Mouse (Mus musculus) forebrain, embryonic 12.5 days (tissue): ENCODE results near the gene Vmn2r109. TPM values are rescaled to one million over a fixed set of nuclear protein-coding genes. Genes with fewer than 3 reads are reported as not detected.
"Not testable (repeated sequence)": the region's sequence is repeated elsewhere in the genome, so short reads cannot be mapped to it uniquely, and the experiment has no call there.

Experiments used
- ATAC-seq: fragments of 200-750 bp; cut with Nextera tagmentation; 2 replicates; pipeline ENCODE4 v1.8.0; 2017; ENCODE audit warnings: moderate TSS enrichment; ENCODE audit not compliant: low FRiP score
- H3K27ac ChIP-seq: fragments of 300-500 bp; sonication (generic); 2 replicates; pipeline ENCODE4 v1.5.1; 2016; ENCODE audit warnings: mild to moderate bottlenecking
- H3K27me3 ChIP-seq: fragments of 300-500 bp; sonication (generic); 2 replicates; pipeline ENCODE4 v1.6.1; 2016; ENCODE audit warnings: mild to moderate bottlenecking
- H3K36me3 ChIP-seq: fragments of 300-500 bp; sonication (generic); replicated peaks from 2 replicates; pipeline ENCODE4 v1.6.1; 2016; ENCODE audit warnings: mild to moderate bottlenecking
- H3K4me1 ChIP-seq: fragments of 300-500 bp; sonication (generic); 2 replicates; pipeline ENCODE4 v1.6.1; 2016
- H3K4me2 ChIP-seq: fragments of 300-500 bp; sonication (generic); 2 replicates; pipeline ENCODE4 v1.6.1; 2016; ENCODE audit warnings: mild to moderate bottlenecking, moderate library complexity
- H3K4me3 ChIP-seq: fragments of 300-500 bp; sonication (generic); replicated peaks from 2 replicates; pipeline ENCODE4 v1.5.1; 2016; ENCODE audit warnings: mild to moderate bottlenecking
- H3K9ac ChIP-seq: fragments of 300-500 bp; sonication (generic); 2 replicates; pipeline ENCODE4 v1.6.1; 2016; ENCODE audit warnings: mild to moderate bottlenecking
- H3K9me3 ChIP-seq: fragments of 300-500 bp; sonication (generic); 2 replicates; pipeline ENCODE4 v1.6.1; 2016
- WGBS: fragments of 180-500 bp; shearing (Covaris S2); methylation state at CpG from one replicate; pipeline ENCODE4 v1.1.7; 2016; 5-methylcytosine and 5-hydroxymethylcytosine counted together
- polyA plus RNA-seq: library from polyadenylated mRNA; unstranded; fragments of >200 nt; fragmentation: Nextera tagmentation; extraction: Ambion mirVana; gene quantifications from 2 replicates; pipeline ENCODE4 v1.2.1, GENCODE M21; 2016

Gene Vmn2r109
- polyA plus RNA-seq, result not detected in 2 replicates

DNA sequence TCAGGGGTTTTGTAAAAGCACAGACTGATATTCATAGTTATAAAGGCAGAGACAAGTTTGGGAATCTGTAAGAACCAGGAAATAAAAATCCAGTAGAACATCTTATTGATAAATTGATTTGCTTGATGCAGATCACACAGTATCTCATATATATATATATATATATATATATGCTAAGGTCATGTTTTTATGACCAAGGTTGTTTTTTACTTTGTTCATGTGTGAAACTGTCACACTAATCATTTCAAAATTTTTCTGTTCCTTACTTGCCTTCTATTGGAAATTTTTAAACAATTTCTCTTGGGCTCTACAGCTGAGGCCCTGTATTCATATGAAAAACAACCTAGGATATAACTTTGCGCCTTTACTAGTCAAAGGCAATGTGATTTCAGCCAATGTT is at the start of gene Vmn2r109:
Gene Vmn2r109 (minus strand): TSS at position 101 of the 400 bp plus-strand sequence.
- WGBS, result 92% methylated on average over 1 of the region's 1 CpGs
- no peak within 1 kb of the TSS for H3K27ac ChIP-seq
- H3K9me3 ChIP-seq, result no peaks in the 10 kb centered on the region
- ATAC-seq, result no peak
- no peaks in the 10 kb centered on the region for H3K27me3 ChIP-seq
- H3K36me3 ChIP-seq, result no peaks in the 10 kb centered on the region
- no peak within 1 kb of the TSS for H3K4me2 ChIP-seq
- no peak within 1 kb of the TSS for H3K9ac ChIP-seq
- no peak within 1 kb of the TSS for H3K4me3 ChIP-seq
- no peaks in the 10 kb centered on the region for H3K4me1 ChIP-seq

DNA sequence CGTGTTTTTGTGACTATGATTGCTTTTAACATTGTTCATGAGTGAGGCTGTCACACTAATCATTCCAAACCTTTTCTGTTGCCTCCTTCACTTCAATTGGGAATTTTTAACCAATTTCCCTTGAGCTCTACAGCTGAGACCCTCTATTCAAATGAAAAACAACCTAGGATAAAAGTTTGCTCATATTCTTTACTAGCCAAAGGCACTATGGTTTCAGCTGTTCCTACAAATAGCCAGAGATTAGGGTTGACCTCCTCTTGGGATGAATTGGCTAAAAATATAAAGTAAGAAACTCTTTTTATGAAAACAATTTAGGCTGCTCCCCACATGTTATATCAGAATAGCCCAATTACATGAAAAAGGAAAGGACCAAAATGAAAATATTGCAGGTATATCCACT is 31.8 kb upstream of the Vmn2r109 start, which contains the start of gene Vmn2r110:
Gene Vmn2r110 (minus strand): TSS at position 101 of the 400 bp plus-strand sequence.
- Histone ChIP-seq H3K27me3 (no peaks in the 10 kb centered on the region), H3K9ac (no peak within 1 kb of the TSS), H3K36me3 (no peaks in the 10 kb centered on the region), H3K4me2 (no peak within 1 kb of the TSS), H3K4me1 (no peaks in the 10 kb centered on the region), H3K4me3 (no peak within 1 kb of the TSS), H3K9me3 (peaks cover 7% of the 10 kb centered on the region), H3K27ac (no peak within 1 kb of the TSS)
- ATAC-seq, result no peak
- WGBS, result 31% methylated on average over 1 of the region's 1 CpGs

DNA sequence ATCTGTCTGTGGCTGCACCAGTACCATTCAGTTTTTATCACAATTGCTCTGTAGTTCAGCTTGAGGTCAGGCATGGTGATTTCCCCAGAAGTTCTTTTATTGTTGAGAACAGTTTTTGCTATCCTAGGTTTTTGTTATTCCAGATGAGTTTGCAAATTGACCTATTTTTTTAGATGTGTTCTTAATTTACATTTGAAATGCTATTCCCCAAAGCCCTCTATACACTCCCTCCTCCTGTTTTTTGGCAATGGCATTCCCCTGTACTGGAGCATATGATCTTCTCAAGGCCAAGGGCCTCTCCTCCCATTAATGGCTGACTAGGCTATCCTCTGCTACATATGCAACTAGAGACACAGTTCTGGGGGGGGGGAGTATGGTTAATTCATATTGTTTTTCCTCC is 56.3 kb downstream of the Vmn2r109 start:
- H3K27ac ChIP-seq, H3K4me1 ChIP-seq, H3K4me3 ChIP-seq, H3K9ac ChIP-seq, ATAC-seq, H3K36me3 ChIP-seq, H3K4me2 ChIP-seq, H3K27me3 ChIP-seq: not testable (repeated sequence)
- peaks cover 20% of the 10 kb centered on the region; the same call in 1 of the 2 replicates for H3K9me3 ChIP-seq

DNA sequence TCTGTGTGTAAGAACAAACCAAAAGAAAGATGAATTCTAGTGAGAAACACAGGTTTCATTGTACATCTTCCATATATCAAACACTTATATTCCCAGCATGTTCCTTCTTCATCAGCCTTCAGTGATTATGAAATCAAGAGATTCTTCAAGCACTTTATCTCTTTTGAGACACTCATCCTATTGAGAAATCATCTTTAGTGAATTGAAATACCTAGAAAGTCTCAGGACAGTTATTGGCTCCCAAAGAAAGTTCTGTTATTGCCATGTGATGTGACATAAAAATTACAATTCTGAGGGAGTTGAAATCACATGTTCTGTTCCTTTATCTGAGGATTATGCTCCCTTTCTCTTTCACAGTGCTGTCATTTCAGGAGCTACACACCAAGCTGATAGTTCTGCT is 66.7 kb downstream of the Vmn2r109 start, which contains the start of gene Vmn1r225:
Gene Vmn1r225 (plus strand): TSS at position 301 of the 400 bp plus-strand sequence.
- H3K36me3 ChIP-seq, result no peaks in the 10 kb centered on the region
- no peak within 1 kb of the TSS for H3K4me2 ChIP-seq
- H3K27ac ChIP-seq, result no peak within 1 kb of the TSS
- H3K27me3 ChIP-seq, result no peaks in the 10 kb centered on the region
- ATAC-seq, result no peak
- no peak within 1 kb of the TSS for H3K4me3 ChIP-seq
- 0 out of 2 replicates have a peak, but pooled peaks cover 7% of the 10 kb centered on the region for H3K9me3 ChIP-seq
- H3K9ac ChIP-seq, result no peak within 1 kb of the TSS
- H3K4me1 ChIP-seq, result no peaks in the 10 kb centered on the region

Other genes starting within 250 kb of the Vmn2r109 start
- not detected in 2 replicates for gene Vmn2r107, start 219.5 kb downstream of the Vmn2r109 start, polyA plus RNA-seq
- not detected in 2 replicates for gene Vmn1r224, start 150.6 kb downstream of the Vmn2r109 start, polyA plus RNA-seq
- gene Vmn2r108, start 83.4 kb downstream of the Vmn2r109 start, polyA plus RNA-seq, result not detected in 2 replicates
- not detected in 2 replicates for gene Vmn1r225, start 66.6 kb downstream of the Vmn2r109 start, polyA plus RNA-seq
- gene Vmn2r110, start 31.7 kb upstream of the Vmn2r109 start, polyA plus RNA-seq, result 0.06 and 0.14 TPM in 2 replicates
- gene Fpr-rs3, start 60.1 kb upstream of the Vmn2r109 start, polyA plus RNA-seq, result not detected in 2 replicates
- not detected in 2 replicates for gene Vmn1r226, start 118.1 kb upstream of the Vmn2r109 start, polyA plus RNA-seq
- not detected in 2 replicates for gene Vmn1r227, start 165.1 kb upstream of the Vmn2r109 start, polyA plus RNA-seq
- not detected in 2 replicates for gene Vmn1r228, start 221.4 kb upstream of the Vmn2r109 start, polyA plus RNA-seq
- 0.01 TPM in 1 of 2 replicates, not detected in the other for gene Vmn1r229, start 246.8 kb upstream of the Vmn2r109 start, polyA plus RNA-seq